Mouse (Mus musculus) heart, adult 9 months (tissue): Measurements from ENCODE around the gene Drc3.

Experiments used
- DNase-seq, 2 experiments: peaks; one replicate each; pipeline ENCODE4 v3.0.0; 2022; ENCODE audit warnings: low spot score in 2 of 2

Drc3 gene

DNA sequence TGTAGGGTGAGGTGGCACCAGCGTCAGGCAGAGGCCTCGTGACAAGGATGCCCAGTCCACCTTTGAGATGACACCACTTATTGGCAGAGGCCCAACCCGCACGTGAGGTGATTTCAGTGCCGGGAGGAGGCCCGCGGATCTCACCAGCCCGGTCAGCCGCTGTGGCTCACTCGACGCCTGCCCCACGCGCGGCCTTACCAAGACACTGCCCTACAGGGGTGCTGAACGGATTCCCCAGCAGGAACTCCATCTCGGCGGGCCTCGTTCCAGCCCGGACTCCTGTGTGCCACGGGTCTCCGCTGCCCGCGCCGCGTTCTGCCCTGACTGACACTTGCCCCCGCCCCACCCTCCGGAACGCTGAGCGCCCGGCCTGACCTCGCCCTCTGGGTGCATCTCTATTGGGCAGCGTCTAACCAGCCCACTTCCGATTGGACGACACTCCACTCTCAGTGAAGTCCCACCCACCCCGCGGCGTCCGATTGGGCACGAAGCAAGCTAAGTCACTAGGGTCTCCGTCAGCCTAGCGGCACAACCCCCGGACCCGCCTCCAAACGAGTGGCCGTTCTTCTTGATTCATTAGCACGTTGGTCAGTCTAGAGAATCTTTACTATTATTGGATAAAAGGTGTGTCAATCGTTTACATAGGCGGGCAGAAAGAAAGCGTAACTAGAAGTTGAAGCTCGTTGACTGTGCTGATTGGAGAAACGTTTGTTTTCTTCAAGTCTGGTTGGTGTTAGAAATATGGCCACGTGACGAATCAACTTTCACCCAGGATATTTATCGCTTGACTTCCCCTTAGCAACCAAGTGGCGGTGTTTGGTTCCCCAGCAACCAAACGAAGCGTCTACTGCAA lies at the start of gene Drc3, which contains the start of gene Tom1l2:
Gene Drc3, plus strand, starts transcription at position 771 of the 853 bp plus-strand sequence.
Gene Tom1l2, minus strand, starts transcription at position 347 of the 853 bp plus-strand sequence.
- peak; percentile 100 for DNase-seq

DNA sequence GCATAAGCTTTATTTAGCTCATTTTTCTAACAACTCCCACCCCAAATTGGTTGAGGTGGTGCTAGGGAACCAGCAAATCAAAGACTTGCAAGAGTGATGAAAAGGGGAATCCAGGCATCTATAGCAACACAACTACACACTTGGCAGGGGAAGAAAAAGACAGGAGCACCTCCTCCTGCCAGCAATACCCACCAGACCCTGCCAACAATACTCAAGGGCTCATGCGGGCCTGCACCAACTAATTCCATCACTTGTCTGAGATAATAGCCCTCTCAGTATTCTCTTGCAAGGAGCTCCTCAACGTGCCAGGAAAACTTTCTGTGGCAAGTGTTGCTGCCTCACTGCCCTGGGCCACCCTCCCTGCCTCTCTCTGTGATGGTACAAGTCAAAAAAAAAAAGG lies 49.6 kb upstream of the Drc3 start:
- no peak for DNase-seq

- no peak for DNase-seq
Measured at GRCm38 (mm10) chr11:60305611-60306010, 47.5 kb upstream of the Drc3 start.

DNA sequence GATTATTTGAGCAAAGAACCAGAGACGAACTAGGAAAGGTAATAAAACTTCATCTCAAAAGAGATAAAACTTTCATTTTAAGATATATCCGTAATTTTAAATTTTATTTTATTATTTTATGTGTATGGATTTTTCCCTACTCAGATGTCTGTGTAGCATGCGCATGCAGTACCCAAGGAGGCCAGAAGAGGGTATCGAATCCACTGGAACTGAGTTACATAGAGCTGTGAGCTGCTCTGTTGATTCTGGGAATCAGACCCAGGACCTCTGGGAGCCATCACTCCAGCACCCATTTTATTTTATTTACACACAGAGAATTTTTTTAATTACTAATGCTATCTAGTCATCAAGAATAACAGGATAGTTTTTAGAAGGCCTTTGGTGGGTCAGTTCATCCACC lies 46.3 kb upstream of the Drc3 start:
- DNase-seq = no peak

DNA sequence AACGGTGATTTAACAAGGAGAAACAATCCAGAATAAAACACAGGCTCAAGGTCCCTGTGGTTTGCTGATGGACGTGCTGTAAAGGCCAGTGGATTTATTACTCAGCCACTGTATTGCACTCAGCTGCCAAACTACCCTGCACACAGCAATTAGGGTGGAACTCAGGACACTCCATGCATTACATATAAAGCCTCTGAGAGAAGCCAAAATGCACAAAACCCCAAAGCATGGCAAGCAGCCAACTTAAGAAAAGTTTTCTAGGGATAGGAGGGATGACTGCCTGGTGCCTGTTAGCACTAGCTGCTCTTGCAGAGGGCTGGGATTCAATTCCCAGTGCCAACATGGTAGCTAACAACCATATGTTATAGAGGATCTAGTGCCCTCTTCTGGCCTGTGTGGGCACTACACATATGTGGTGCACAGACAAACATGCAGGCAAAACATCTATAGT lies 45.7 kb upstream of the Drc3 start:
- no peak for DNase-seq

- DNase-seq = no peak
Measured at GRCm38 (mm10) chr11:60308061-60308460, 45.1 kb upstream of the Drc3 start.

GRCm38 (mm10) chr11:60308506-60309116 lies 44.5 kb upstream of the Drc3 start:
- no peak for DNase-seq

DNA sequence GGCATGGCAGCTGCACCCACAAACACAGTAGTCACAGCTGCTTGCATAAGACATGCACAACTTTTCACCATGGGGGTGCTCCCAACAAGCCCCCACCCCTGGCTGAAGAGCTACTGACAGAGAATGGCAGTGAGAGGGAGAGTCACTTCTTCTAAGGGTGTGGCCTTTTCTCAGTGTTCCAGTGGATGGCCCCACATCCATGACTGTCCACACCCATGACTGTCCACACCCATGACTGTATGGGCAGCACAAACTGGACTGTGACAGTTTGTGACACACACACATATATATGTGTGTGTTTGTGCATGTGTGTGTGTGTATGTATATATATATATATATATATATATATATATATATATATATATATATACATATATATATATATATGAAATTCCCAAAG lies 43.3 kb upstream of the Drc3 start:
- no peak for DNase-seq

DNA sequence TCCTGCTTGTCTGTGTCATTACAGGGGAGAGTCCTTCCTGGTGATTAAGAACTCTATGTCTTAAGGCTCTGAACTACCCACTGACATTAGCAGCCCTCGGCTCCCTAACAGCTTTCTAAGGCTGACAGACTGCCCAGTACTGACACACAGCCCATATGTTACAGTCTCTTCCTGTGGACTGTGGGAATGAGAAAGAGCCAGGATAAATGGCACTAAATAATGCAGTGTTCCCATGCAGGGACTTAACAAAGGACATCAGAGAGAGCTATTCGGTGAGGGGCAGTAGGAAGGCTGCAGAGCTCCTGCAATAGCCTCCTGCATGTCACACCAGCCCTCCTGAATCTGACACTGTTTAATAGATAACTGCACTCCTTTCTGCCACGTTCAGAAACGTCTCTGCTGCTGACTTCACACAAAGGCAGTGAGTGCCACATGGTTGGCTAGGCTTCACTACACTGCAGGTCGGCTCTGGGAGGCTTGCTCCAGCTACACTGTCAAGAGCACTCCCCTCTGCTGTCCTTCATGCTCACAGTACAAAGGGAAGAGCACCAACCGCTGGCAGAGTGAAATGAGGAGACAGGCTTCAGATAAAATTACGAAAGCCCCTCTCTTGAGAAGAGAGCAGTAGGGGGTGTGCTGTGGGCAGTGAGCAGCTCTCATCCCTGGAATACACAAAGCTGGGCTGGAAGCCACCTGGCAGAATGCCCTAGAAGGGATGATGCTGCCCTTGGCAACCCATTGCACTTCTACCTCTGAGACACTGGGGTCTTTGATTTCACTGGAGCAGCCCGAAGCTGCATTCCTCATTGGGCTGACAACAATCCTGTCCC lies 41.9 kb upstream of the Drc3 start:
- DNase-seq = peak; percentile 64 to 73

- DNase-seq = no peak
Measured at GRCm38 (mm10) chr11:60316250-60316649, 36.9 kb upstream of the Drc3 start.

DNA sequence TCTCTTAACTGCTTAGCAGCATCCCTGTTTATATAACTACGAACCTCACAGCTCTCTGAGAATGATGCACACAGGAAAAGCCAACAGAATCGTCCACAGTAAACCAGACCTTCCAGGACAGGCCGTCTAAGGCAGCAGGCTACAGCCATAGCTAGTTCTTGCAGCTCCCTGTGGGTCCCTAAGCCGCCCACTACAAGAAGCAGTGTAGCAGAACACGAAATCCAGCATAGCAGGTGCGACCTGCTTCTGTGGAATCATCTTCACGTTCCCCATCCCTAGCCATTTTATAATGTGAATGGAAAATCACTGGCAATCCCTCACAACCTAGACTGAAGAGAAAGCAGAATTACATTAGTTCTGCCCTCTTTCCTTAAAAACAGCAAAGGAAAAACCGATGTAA lies 36.2 kb upstream of the Drc3 start:
- DNase-seq = no peak

- DNase-seq = no peak
Measured at GRCm38 (mm10) chr11:60317376-60318102, 35.6 kb upstream of the Drc3 start.

- DNase-seq = no peak
Measured at GRCm38 (mm10) chr11:60318716-60319115, 34.4 kb upstream of the Drc3 start.

GRCm38 (mm10) chr11:60319257-60320066 lies 33.7 kb upstream of the Drc3 start:
- no peak for DNase-seq

GRCm38 (mm10) chr11:60320426-60321037 lies 32.6 kb upstream of the Drc3 start:
- DNase-seq = no peak

DNA sequence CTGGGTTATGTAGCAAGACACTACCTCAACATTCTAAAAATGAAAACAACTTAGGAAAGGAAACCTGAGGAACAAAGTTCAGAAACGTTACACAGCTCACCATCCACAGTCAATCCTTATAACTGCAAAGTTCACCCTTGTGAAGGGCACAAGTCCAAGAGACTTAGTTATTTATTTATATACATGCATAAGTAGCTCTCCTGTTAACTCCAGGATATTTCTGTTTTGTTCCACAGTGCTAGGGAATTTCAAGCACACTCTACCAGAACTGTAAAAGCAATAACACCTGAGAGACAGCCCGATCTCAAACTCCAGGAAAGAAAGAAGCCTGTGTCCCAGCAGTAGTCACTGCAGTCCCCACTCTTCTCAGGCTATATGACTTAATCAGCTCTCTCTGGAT lies 31.7 kb upstream of the Drc3 start:
- no peak for DNase-seq

DNA sequence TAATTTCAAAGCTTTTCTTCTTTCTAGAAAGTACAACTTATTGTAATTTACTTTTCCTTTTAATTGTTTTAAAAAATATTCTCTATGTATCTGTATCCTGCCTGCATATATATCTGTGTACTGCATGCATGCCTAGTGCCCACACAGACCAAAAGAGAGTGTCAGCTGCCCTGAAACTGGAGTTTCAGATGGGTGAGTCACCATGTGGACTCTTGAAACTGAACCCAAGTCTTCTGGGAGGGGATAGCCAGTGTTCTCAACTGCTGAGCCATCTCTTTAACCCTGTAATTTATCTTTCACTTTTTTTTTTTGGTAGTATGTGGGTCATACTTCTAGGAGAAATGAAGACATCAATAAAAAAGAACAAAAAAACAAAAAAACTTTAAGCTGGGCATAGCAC lies 29.4 kb upstream of the Drc3 start:
- DNase-seq = no peak

- no peak for DNase-seq
Measured at GRCm38 (mm10) chr11:60330551-60330950, 22.6 kb upstream of the Drc3 start.

DNA sequence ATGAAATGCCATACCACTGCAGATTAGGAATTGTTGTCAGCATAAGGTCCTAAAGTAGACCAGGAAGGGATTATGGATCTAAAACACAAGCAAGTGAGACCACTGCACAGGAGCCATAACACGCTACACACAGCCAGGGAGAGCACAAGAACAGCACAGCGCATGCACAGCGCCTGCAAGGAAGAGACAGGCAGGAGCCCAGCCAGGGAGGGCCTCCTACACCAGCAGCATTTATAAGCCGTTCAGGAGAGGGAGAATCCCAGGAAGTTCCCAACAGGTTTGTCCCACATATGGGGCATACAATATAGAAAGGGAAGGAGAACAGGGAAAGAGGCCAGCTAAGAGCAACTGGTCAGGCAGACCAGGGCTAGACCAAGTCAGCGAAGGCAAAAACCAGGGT lies 19.7 kb upstream of the Drc3 start:
- no peak for DNase-seq

DNA sequence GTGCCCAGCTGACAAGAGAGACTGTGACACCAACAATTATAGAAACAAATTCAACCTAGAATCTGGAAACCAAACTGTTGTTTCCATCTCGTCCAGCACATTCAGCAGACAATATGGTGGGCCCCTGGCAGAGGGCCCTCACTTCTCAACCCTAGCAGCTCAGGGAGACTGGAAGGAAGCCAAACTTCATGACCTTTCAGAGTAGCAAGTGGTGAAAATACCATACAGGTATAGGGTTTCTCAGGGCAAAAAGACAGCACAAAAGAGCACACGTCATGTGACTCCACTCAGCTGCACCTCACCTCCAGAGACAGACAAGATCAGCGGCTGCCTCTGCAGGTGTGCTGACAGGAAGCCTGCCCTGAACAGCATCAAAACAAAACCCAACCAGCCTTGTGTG lies 19.0 kb upstream of the Drc3 start:
- no peak for DNase-seq
